Mouse (Mus musculus) liver, embryonic 13.5 days (tissue): ENCODE measurements at regions not wholly inside any gene's neighbourhood (a gene's known extent, or its start where the extent isn't known, plus 50 kb on each side); places are given as distances from the start of the nearest gene placed in this dataset. TPM values are rescaled to one million over a fixed set of nuclear protein-coding genes. Genes with fewer than 3 reads are reported as not detected.

Experiments used
- ATAC-seq: fragments of 200-750 bp; cut with Nextera tagmentation; 2 replicates; pipeline ENCODE4 v1.8.0; 2017; ENCODE audit warnings: low read depth, mild to moderate bottlenecking, moderate number of reproducible peaks, moderate library complexity
- DNase-seq: peaks from one replicate; pipeline ENCODE4 v3.0.0; 2022
- H3K27ac ChIP-seq: fragments of 300-500 bp; sonication (generic); 2 replicates; pipeline ENCODE4 v1.5.1; 2015; ENCODE audit warnings: moderate library complexity, mild to moderate bottlenecking, inconsistent platforms
- H3K27me3 ChIP-seq: fragments of 300-500 bp; sonication (generic); 2 replicates; pipeline ENCODE4 v1.6.1; 2015; ENCODE audit warnings: mild to moderate bottlenecking, inconsistent platforms
- H3K36me3 ChIP-seq: fragments of 300-500 bp; sonication (generic); 2 replicates; pipeline ENCODE4 v1.6.1; 2015; ENCODE audit warnings: mild to moderate bottlenecking, inconsistent platforms
- H3K4me1 ChIP-seq: fragments of 300-500 bp; sonication (generic); replicated peaks from 2 replicates; pipeline ENCODE4 v1.6.1; 2015; ENCODE audit warnings: inconsistent platforms
- H3K4me2 ChIP-seq: fragments of 300-500 bp; sonication (generic); 2 replicates; pipeline ENCODE4 v1.6.1; 2015; ENCODE audit warnings: inconsistent platforms, mild to moderate bottlenecking, moderate library complexity
- H3K4me3 ChIP-seq: fragments of 300-500 bp; sonication (generic); replicated peaks from 2 replicates; pipeline ENCODE4 v1.5.1; 2015; ENCODE audit warnings: mild to moderate bottlenecking, inconsistent platforms
- H3K9ac ChIP-seq: fragments of 300-500 bp; sonication (generic); 2 replicates; pipeline ENCODE4 v1.6.1; 2015; ENCODE audit warnings: mild to moderate bottlenecking, inconsistent platforms
- H3K9me3 ChIP-seq: fragments of 300-500 bp; sonication (generic); replicated peaks from 2 replicates; pipeline ENCODE4 v1.6.1; 2016; ENCODE audit warnings: inconsistent platforms
- WGBS: fragments of 180-500 bp; shearing (Covaris S2); methylation state at CpG from one replicate; pipeline ENCODE4 v1.1.7; 2015; ENCODE audit not compliant: insufficient replicate concordance; 5-methylcytosine and 5-hydroxymethylcytosine counted together
- microRNA counts: library from miRNA; unstranded; fragments of <30 nt; microRNA quantifications from one replicate; lab custom pipeline; 2016
- microRNA-seq: library from miRNA; unstranded; fragments of <30 nt; microRNA quantifications from one replicate; pipeline ENCODE4, GENCODE M21; 2016

- DNase-seq, result no peak
- H3K27me3 ChIP-seq, result no peaks in the 10 kb centered on the region
- no peak overlapping the region for H3K27ac ChIP-seq
- no peak overlapping the region for H3K4me2 ChIP-seq
- H3K36me3 ChIP-seq, result no peaks in the 10 kb centered on the region
- H3K9me3 ChIP-seq, result no peaks in the 10 kb centered on the region
- 50% methylated on average over 1 of the region's 1 CpGs for WGBS
- H3K4me3 ChIP-seq, result no peak overlapping the region
- no peaks in the 10 kb centered on the region for H3K4me1 ChIP-seq
- H3K9ac ChIP-seq, result no peak overlapping the region
- ATAC-seq, result no peak
These were observed 67.3 kb upstream of the Dpyd start for GRCm38 (mm10) chr3:118494611-118495010.

DNA sequence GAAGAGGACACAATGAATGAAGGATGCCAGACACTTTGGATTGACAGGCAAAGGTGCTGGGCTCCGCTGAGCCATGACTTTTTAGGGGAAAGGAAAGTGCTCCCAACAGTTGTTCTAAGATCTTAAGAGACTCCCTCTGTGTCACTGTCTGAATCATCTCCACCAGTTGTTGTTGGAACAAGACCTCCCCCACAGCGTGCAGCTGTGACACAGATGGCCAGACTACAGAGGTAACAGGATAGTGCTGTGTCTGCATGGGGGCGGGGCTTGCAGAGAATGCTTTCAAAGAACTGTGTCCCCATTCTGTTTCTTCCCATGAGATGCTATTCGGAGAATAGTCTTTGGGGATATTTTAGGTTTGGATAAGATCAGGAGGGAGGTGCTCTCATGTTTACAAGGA, 61.7 kb upstream of the Dpyd start:
- Histone ChIP-seq H3K27ac (no peak overlapping the region), H3K4me2 (no peak overlapping the region), H3K9me3 (no peaks in the 10 kb centered on the region), H3K36me3 (no peaks in the 10 kb centered on the region), H3K4me1 (no peaks in the 10 kb centered on the region), H3K9ac (no peak overlapping the region), H3K27me3 (no peaks in the 10 kb centered on the region), H3K4me3 (no peak overlapping the region)
- WGBS, result 25% methylated on average over 4 of the region's 4 CpGs
- DNase-seq, result no peak
- ATAC-seq, result no peak

- ATAC-seq, result no peak
- no peaks in the 10 kb centered on the region for H3K36me3 ChIP-seq
- H3K9ac ChIP-seq, result no peak overlapping the region
- H3K4me1 ChIP-seq, result no peaks in the 10 kb centered on the region
- DNase-seq, result no peak
- no peak overlapping the region for H3K27ac ChIP-seq
- no peaks in the 10 kb centered on the region for H3K27me3 ChIP-seq
- H3K9me3 ChIP-seq, result no peaks in the 10 kb centered on the region
- no peak overlapping the region for H3K4me3 ChIP-seq
- 60% methylated on average over 7 of the region's 7 CpGs for WGBS
- no peak overlapping the region for H3K4me2 ChIP-seq
These were observed 54.2 kb upstream of the Dpyd start for GRCm38 (mm10) chr3:118507582-118508237.

DNA sequence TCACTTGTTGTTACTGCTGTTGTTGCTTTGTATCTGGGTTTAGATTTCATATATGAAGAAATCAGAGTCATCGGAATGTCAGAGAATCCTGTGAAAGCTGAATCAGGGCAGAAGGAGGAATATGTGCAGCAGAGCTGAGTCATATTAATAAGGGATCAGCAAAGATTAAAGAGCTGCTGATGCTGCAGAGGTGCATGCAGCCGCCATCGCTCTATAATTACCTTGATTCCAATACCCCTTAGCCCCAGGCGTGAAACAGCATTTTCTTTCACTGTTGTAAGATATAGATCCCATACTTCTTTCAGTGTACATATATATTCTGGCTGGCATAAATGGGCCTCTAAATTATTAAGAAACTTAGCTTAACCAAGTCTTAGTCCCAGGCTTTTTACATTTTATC, 51.1 kb upstream of the Dpyd start:
- 75% methylated on average over 4 of the region's 4 CpGs for WGBS
- Histone ChIP-seq H3K9me3 (no peaks in the 10 kb centered on the region; the same call in 1 of the 2 replicates), H3K27me3 (no peaks in the 10 kb centered on the region), H3K4me3 (no peak overlapping the region), H3K4me2 (no peak overlapping the region), H3K36me3 (no peaks in the 10 kb centered on the region), H3K27ac (no peak overlapping the region), H3K9ac (no peak overlapping the region), H3K4me1 (no peaks in the 10 kb centered on the region)
- DNase-seq (no peak), ATAC-seq (no peak)

GRCm38 (mm10) chr3:118511969-118512368, 50.0 kb upstream of the Dpyd start:
- DNase-seq (no peak), ATAC-seq (no peak)
- H3K36me3 ChIP-seq, result no peaks in the 10 kb centered on the region
- no peaks in the 10 kb centered on the region; the same call in 1 of the 2 replicates for H3K9me3 ChIP-seq
- no peak overlapping the region for H3K27ac ChIP-seq
- no peak overlapping the region for H3K4me3 ChIP-seq
- no peaks in the 10 kb centered on the region for H3K4me1 ChIP-seq
- H3K27me3 ChIP-seq, result no peaks in the 10 kb centered on the region
- 59% methylated on average over 7 of the region's 7 CpGs for WGBS
- no peak overlapping the region for H3K9ac ChIP-seq
- H3K4me2 ChIP-seq, result no peak overlapping the region

MicroRNA genes in the stretch of these regions (microRNA counts, 519-probe panel; counts per million panel counts)
- microRNA mmu-miR-137 (lab: Ali Mortazavi, UCI), result 114 counts per million

Small RNA genes lying in the stretch of these regions (microRNA-seq; reads per million reads assigned to microRNA genes)
- gene Gm24155 (not detected), gene Mir137 (95.8 reads per million, percentile 50 among the genes with 10 or more reads in this experiment)
